Mouse (Mus musculus) spleen, postnatal 10 days (tissue): ENCODE measurements around the gene Ccdc71.

Source experiments
- DNase-seq, 2 experiments: peaks; one replicate each; pipeline ENCODE4 v3.0.0; 2021 to 2022; ENCODE audit warnings: low spot score in 2 of 2

Gene Ccdc71

DNA sequence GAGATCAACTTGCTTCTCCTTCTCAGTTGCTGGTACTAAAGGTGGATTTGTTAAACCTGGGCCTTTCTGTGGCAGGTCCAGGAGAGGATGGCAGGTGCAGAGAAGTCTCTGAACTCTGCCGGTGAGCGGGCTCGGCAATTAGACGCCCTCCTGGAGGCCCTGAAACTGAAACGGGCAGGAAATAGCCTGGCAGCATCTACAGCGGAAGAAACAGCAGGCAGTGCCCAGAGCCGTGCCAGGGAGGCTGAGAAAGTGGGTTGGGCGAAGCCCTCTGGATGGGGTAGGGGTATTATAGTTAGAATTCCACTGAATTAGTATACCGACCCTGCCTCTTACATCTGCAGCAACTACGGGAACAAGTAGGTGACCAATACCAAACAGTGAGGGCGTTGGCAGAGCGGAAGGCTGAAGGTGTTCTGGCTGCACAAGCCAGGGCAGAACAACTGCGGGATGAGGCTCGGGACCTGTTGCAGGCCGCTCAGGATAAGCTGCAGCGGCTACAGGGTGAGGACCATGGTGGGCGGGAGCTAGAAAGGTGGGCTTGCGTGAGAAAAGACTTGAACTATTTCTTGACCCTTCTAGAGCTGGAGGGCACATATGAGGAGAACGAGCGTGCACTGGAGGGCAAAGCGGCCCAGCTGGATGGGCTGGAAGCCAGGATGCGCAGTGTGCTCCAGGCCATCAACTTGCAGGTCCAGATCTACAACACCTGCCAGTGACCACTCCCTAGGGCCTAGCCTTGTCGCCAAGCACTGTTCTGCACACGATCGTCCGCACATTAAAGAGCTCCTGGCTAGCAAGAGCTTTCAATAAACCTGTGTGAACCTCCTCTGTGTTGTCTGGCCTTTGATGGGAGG, 29.6 kb downstream of the Ccdc71 start:
- no peak for DNase-seq

DNA sequence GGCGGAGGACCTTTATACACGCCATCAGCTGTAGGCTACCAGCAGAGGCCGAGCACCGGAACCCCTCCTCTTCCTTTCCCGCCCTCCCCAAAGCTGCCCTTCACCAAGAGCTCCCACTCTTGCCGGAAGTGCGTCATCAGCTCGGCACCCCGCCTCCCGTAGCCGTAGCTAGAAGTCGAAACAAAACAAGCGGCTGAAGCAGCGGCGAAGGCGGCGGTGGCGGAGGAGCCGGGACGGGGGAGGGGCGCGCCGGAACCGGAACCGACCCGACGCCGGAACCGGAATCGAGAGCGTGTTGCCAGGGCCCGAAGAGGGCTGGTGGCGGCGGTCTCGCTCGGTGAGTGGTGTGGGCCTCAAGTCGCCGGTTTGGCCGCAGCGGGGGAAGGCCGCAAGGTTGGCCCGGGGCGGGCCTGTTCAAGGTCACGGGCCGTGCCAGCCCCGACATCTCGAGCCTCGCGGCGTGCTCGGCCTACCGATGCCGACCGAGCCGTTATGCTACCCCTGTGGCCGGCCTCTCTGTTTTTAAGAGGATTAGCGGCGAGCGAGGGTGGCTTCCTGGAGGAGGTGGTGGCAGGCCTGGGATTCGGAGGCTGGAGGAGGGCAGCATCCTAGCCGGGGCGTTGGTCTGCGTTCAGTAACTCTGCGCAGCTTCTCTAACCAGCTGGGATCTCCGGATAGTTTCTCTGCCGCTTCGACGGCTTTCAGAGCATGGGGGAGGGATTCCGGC, 30.4 kb downstream of the Ccdc71 start, which contains the start of gene Usp19:
Gene Usp19, plus strand, starts transcription at position 44 of the 727 bp plus-strand sequence.
- DNase-seq = peak; percentile 84 to 95

DNA sequence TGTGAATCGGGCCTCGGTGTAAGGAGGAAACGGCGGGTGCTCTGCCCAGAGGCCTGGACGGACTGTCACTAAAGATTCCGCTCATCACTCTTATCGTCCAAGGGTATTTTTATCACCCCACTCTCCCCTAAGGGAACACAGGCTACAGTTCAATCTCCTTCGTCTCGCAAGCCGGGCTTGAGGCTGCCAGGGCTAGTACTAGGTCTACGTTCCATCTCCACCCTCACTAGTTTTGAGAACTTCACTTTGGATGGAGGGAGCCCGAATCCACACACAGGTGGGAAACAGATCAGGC, 30.9 kb downstream of the Ccdc71 start:
- DNase-seq = no peak

GRCm38 (mm10) chr9:108492043-108492750, 31.9 kb downstream of the Ccdc71 start:
- peak in 1 of 2 experiments; percentile 37 for DNase-seq

GRCm38 (mm10) chr9:108493246-108493645, 32.9 kb downstream of the Ccdc71 start:
- DNase-seq = no peak

DNA sequence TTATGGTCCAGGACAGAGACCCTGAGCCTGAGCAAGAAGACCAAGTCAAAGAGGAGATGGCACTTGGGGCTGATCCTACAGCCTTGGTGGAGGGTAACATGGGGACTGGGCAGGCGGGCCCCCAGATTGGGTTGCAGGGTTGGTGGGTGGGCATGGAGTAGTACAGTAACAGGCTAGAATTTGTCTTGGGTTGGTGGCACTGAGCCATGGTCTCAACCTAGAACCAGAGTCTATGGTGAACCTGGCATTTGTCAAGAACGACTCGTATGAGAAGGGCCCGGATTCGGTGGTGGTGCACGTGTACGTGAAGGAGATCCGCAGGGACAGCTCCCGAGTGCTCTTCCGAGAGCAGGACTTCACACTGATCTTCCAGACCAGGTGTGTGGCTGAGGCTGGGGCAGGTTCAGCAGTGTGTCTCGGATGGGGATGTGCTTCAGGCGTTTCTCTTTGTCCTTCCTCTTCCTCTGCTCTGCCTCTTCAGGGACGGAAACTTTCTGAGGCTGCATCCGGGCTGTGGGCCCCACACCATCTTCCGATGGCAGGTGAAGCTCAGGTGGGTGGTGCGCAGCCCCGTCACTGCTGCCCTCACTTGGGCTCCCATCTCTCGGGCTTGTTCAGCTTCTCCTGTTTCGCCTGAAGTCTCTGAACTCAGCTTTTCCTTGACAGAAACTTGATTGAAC, 34.0 kb downstream of the Ccdc71 start:
- DNase-seq = no peak

DNA sequence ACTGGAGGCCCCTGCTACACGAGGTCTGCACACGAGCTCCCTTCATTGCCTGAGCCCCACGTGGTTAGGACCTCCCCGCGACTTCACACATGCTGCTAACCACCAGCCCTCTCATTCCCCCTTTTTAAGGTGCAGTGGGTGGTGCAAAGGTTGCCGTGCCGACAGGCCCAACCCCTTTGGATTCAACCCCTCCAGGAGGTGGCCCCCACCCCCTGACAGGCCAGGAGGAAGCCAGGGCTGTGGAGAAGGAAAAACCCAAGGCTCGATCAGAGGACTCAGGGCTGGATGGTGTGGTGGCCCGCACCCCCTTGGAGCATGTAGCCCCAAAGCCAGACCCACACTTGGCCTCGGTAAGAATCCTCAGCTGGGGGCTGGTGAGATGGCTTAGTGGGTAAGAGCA, 34.6 kb downstream of the Ccdc71 start:
- no peak for DNase-seq

GRCm38 (mm10) chr9:108499231-108499630, 38.9 kb downstream of the Ccdc71 start:
- no peak for DNase-seq

DNA sequence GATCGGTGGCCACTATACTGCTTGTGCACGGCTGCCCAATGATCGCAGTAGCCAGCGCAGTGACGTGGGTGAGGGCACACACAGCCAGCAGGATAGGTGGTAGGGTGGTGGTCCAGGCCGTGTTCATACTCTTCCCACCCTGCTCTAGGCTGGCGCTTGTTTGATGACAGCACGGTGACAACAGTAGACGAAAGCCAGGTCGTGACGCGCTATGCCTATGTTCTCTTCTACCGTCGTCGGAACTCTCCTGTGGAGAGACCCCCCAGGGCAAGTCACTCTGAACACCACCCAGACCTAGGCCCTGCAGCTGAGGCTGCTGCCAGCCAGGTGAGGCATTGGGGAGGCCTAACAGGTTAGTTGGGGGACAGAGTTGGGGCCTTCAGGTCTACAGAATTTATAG, 39.6 kb downstream of the Ccdc71 start:
- no peak for DNase-seq

DNA sequence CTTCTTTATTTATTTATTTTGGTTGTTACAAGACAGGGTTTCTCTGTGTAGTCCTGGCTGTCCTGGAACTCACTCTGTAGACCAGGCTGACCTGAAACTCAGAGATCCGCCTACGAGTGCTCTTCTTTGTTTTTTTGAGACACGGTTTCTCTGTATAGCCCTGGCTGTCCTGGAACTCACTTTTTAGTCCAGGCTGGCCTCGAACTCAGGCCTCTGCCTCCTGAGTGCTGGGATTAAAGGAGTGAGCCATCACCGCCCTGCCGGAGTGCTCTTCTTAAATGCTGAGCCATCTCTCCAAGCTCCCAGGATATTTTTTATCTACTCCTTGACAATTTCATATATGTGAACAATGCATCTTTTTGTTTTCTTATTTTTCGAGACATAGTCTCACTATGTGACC, 46.6 kb downstream of the Ccdc71 start:
- peak in 1 of 2 experiments; percentile 10 for DNase-seq

DNA sequence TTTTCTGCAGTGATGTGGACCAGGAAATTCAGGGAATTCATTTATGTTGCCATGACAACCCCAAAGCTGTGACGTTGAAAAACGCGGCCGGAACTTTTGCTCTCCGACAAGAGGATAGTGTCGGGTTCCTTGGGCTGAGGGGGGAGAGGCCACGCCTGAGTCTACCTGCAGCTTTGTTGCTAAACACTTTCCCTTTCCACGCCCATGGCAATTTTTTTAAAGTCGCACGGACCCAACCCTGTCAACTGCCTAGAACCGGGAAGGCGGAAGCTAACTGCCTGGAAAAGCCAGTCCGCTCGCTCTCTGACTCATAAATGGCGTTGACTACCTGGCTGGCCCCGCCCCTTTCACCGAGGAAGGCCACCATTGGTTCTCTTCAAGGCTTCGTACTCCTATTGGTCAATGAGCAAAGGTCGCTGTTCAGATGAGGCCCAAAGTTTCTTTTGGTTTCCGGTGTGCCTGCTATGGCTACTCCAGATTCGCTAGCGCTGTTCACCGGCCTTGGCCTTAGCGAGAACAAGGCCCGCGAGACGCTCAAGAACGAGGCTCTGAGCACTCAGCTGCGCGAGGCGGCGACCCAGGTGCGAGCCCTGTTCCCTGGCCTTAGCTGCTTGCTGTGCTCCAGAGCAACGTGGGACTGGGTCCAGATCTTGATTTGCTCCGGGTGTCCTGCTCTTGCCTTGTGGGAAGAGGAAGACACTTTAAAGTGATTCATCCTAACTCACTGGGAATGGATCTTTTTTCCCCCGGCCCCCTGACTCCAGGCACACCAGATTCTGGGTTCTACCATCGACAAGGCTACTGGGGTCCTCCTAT, 47.5 kb downstream of the Ccdc71 start, which contains the start of gene Qars:
Gene Qars, plus strand, starts transcription at position 88 of the 816 bp plus-strand sequence.
- peak; percentile 90 to 97 for DNase-seq

DNA sequence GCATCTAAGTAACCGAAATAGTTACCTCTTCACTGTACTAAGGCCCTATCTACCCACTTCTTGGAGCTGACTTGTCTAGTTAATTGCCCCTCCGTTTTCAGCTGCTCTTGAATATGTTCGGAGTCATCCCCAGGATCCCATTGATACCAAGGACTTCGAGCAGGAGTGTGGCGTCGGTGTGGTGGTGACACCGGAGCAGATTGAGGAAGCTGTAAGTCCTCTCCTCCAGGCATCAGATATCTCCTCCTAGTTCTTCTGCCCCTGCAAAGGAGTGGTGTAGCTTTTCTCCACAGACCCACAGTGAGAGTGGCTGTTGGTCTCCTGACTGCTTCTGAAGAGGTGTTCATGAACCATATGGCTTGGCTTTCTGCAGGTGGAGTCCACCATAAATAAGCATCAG, 48.4 kb downstream of the Ccdc71 start:
- DNase-seq = no peak
